Mouse (Mus musculus): ENCODE measurements around the gene Cmip.

Cmip gene

GRCm38 (mm10) chr8:117356109-117356672 is 99.3 kb downstream of the Cmip start:
- DNase-seq, result no peak

DNA sequence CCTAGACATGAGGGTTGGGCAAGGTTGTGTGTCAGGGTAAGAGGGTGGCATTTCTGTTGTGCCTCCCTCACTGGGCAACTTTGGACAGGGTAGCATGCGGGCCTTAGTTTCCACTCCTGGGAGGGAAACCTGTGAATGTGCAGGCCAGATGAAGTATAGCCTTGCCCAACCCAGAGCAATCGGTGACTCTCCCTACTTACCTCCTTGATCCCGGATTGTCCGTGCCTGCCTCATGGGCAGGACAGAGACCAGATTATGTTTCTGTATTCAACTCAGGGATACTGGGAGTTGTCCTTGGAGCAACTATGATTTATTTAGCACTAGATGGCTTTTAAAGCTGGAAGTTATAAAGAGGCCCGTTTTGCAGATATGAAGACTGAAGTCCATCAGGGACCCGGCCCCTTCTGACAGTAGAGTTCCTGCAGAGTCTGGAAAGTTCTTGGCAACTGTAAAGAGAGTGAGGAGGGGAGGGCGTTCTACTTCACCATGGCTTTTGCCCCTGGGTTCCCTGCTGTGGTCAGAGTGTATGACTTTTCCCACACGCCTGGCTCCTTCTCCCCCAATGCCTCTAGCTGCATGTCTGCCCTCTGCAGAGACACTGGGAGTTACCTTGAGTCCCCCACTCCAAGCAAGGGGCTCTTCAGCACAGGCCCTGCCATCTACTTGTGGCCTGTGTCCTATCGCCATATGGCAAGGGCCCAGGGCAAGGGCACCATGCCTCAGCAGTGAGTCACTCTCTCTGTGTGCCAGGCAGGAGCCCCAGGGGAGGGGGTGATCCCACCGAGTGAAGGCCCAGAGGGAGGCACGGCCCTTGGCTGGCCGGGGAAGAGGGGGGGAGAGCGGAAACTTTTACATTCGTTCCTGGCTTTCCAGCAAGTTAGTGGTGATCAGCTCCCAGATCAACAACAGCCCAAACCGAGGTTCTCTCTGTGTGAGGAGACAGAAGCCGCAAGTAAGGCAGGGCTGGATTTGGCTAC is 100.9 kb downstream of the Cmip start:
- DNase-seq, result peak in 1 of 2 experiments; percentile 52

DNA sequence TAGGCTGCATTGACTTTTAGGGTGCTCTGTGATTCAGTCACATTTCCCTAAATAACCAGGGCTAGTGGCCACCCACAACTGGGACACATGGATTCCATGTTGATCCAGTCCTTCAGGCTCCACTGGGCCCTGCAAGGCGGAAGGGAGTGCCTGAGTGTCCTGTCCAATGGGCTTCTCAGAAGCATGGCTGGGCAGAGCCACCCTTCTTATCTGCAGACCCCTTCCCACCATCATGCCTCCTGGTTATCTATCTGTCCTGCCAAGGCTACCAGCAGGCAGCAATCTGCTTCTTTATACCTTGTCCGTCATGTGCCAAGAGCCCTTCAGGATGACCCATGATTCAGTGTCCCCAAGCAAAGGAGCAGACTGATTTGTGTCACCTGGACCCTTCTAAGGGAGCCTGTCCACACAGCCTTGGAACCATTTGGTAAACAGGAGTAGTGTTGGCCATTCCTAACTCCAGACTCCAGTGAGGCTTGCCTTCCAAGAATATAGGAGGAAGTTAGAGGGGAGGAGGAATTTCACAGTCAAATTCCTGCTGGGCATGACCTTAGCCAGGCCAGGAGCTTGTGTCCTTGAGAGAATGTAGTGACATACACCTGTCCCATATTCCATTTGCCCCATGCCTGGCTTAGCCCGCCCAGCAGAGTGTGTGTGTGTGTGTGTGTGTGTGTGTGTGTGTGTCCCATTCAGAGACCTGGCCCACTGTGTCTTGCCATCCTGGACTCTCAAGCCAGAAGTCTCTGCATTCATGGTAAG is 103.5 kb downstream of the Cmip start:
- DNase-seq, result no peak

GRCm38 (mm10) chr8:117361595-117362437 is 105.0 kb downstream of the Cmip start:
- DNase-seq, result no peak

DNA sequence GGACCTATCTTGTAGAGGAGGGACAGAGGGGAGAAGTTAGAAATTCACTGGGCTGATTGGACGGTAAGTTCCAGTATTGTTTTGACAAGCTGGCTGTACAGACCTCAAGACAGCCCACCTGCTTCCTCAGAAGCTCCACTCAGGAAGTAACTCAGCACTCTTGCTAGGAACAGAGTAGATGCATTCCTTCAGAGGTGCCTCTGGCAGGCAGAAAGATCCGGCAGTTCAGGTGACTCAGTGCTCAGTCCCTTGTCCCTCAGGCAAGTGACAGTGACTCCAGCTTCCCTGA is 105.5 kb downstream of the Cmip start:
- no peak for DNase-seq

GRCm38 (mm10) chr8:117363291-117363690 is 106.4 kb downstream of the Cmip start:
- DNase-seq, result peak; percentile 86 to 90

- no peak for DNase-seq
Measured at GRCm38 (mm10) chr8:117364374-117365160, 107.7 kb downstream of the Cmip start.

GRCm38 (mm10) chr8:117366475-117366874 is 109.6 kb downstream of the Cmip start:
- DNase-seq, result peak; percentile 56 to 59

DNA sequence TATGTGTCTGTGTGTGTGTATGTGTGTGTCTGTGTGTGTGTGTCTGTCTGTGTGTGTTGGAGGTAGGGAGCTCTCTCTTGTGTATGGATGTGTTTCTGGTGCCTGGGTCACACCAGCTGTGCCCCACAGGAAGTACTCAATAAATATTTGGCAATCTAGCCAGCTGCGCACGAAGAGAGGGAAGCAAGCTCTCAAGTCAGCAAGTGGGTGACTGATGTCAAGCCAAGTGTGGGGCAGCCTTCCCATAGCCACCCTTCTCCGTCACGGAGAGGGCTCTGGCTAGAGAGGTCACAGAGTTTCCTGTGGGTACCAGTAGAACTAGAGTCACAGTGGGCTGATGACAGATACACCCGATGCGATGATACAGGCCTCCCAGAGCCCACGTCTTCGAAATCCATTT is 110.6 kb downstream of the Cmip start:
- no peak for DNase-seq

DNA sequence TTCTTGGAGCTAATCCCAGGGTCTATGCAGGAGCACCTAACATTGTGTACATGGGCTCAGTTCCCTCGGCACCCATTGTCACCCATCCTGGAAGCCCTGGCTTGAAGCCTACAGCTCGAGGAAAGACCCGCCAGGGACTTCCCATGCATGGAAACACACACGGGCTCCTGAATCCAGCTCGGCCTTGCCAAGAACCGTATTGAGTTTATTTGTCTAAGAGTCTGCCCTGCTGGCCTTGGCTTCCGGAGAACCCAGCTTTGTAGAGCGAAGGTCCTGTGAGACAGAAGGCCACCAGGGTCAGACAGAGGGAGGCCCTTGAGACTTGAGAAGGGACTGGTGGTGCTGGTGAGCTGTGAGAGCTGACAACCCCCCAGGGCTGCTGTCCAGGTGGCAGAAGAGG is 111.9 kb downstream of the Cmip start:
- peak in 1 of 2 experiments; percentile 41 for DNase-seq

DNA sequence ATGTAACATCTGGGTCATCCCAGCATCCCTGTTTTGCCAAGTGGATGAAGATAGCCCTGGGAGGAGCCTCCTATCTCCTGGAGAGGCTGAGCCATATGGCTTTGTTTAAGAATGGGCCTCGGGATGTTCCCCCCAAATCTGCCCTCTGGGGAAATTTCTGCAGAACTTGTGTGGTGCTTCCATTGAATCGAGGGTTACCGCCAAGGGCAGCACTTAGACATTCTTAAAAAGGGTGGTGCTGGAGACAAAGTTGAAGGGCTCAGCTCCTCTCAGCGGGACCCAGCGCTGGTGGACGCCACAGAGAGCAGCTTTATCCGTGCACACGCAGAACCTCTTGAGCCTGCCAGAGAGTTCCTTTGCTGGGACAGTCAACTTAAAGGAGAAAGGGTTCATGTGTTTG is 113.1 kb downstream of the Cmip start:
- no peak for DNase-seq

DNA sequence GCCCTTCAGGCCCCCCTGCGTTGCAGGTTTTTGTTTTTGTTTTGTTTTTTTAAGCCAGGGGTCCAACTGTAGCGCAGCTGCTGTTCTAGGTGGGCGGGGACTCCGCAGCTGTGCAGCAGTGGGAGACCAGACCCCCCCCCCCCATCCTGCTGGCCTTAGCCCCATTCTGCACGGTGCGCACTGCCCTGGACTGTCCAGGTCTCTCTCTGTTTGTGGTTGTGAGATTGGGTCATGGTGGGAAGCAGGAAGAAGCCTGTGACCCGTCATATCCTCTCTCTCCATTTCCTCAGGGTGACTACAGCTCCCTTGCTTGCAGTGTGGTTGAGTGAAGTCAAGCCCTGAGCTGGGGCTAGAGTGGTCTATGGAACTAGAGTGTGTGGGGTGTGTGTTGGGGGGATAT is 114.3 kb downstream of the Cmip start:
- DNase-seq, result no peak

DNA sequence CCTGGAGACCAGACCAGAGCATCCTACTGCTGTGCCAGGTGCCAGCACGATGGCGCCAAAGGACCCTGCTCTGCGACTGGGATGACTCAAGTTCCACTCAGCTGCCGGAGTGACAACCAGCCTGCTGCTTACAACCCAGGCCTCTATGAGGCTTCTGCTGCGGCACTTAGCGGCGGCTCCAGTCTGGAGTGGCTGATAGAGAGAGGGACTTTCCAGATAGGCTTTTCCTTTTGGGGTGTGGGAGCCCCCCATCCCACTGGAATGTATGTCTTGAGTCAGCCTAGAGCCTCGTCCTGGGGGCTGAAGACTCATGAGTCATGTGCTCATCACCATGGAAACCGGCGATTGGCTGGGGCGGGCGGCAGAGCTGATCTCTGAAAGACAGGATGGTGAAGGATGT is 115.2 kb downstream of the Cmip start:
- DNase-seq, result peak; percentile 55 to 59

- no peak for DNase-seq
Measured at GRCm38 (mm10) chr8:117373001-117373428, 116.2 kb downstream of the Cmip start.

- no peak for DNase-seq
Measured at GRCm38 (mm10) chr8:117374087-117374486, 117.2 kb downstream of the Cmip start.

DNA sequence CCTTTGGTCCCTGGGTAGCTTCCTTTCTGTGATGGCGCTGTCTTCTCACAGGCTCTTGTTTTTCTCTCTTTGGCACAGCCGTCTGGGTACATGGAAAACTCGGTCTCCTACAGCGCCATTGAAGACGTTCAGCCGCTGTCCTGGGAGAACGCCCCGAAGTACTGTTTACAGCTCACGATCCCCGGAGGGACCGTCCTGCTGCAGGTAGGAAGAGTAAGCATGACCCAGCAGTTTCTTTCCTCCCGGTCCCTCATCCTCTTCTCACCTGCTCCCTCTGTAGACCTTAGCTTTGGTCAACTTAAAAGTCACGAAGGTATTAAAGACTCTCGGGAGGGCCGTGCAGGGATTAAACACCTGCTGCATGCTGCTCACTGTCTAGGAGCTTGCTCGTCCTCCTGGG is 120.1 kb downstream of the Cmip start:
- no peak for DNase-seq

- DNase-seq, result no peak
Measured at GRCm38 (mm10) chr8:117378625-117379024, 121.8 kb downstream of the Cmip start.

DNA sequence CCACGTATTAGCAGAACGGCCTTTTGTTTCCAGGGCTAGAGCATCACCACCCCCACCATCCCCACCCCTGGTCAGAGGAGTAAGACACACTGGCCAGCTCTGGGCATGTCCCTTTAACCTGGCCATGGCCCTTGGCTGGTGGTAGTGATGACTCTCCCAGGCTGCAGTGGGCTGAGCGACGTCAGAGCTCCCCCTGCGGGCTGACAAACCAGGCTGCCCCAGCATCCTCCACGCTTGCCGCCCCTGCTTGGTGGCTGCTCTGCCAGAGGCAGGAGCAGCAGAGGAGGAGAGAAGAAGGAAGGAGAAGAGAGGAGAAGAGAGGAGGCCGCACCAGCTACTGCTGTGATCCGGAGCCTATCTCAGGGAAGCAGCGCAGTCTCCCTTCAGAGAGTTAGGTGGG is 122.3 kb downstream of the Cmip start:
- DNase-seq, result peak; percentile 68 to 76

DNA sequence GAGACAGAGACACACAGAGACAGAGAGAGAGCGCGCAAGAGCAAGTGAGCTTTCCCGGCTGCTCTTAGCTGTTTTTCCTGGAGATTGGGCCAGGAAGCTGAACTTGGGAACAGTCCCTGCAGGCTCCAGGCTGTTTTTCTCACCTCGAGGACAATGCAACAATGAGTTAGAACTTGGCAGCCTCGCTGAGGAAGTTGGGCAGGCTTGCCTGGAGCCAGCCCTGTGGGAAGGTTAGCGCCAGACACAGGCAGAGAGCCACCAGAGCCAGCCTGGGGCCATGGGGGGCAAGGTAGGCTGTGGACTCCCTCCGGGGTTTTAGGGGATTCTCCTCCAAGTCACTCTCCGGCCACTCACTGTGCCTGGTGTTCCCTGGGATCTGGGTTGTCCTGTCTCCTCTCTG is 123.9 kb downstream of the Cmip start:
- peak; percentile 48 to 64 for DNase-seq

GRCm38 (mm10) chr8:117386142-117386541 is 129.3 kb downstream of the Cmip start:
- DNase-seq, result peak; percentile 44 to 49

GRCm38 (mm10) chr8:117387642-117388041 is 130.8 kb downstream of the Cmip start:
- DNase-seq, result no peak

DNA sequence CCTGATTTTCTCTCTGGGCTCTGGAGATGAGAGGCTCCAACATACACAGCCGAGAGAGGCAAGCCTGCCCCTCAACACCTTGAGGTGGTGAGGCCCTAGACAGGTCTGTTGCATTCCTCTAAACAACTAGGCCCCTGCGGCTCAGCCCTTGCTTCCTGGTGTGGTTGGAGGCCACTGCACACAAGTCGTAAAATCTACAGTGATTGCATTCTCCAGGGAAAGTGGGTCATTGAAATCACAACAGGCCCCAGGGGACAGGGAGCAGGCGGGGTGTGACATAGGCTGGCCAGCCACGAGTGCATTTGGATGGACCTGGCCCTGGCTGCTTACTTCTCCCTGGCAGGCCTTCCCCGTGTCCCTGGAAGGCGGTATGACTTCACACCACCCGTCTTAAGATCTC is 131.5 kb downstream of the Cmip start:
- DNase-seq, result no peak
